Comparison of ENCODE assay signal across 33 mouse cellular contexts in the genomic region with DNA sequence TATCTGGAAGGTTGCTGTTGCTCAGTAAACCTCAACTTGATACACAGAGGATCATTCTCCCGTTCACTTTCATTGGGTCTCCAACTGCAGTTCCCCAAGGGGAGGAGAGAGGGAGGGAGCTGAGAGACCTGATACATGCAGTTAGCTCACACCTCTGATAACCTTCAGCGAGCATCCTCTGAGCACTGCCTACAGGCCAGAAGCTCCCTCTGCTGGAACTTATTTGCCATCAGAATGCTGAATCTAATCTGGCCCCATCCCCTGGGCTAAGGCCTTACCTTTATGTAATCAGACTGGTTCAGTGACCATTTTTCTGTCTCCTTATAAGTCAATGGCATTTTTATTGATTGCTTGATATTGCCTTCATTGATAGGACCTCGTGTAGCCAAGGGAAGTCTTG. TPM values are rescaled to one million over a fixed set of nuclear protein-coding genes. Genes with fewer than 3 reads are reported as not detected.
A peak's percentile ranks its signal among the peaks of the same experiment; 100 is the strongest.
DNase-seq lines count a peak whose midpoint lies in the region; ATAC-seq and TF ChIP-seq lines count a peak whose summit lies in the region.
"Had no signal": no experiment of that assay in that cellular context is flagged by ENCODE, and none has a peak within 500 bp of the region (broad histone marks: within the 10 kb centered on the region; RNA-seq: fewer than 3 reads in every experiment).

No protein-coding gene starts in this region.

- no peak overlapping the region for H3K4me2 ChIP-seq in kidney, postnatal 0 days (ENCODE audit: low read length)
- H3K4me2 ChIP-seq in kidney, embryonic 15.5 days, result no peak overlapping the region
- H3K4me2 ChIP-seq: embryonic facial prominence, embryonic 12.5 days; intestine, embryonic 15.5 days; limb, embryonic 12.5 days; liver, embryonic 15.5 days; lung, embryonic 15.5 days; midbrain, embryonic 13.5 days had no signal

- H3K27me3 ChIP-seq in kidney, postnatal 0 days (ENCODE audit: insufficient read depth, low read length), result no peaks in the 10 kb centered on the region
- no peaks in the 10 kb centered on the region for H3K27me3 ChIP-seq in kidney, embryonic 15.5 days
- H3K27me3 ChIP-seq in E14TG2a.4 (ENCODE audit: insufficient read depth, low read length), result peaks cover 2% of the 10 kb centered on the region
- H3K27me3 ChIP-seq: embryonic facial prominence, embryonic 12.5 days; intestine, embryonic 15.5 days; limb, embryonic 12.5 days; liver, embryonic 15.5 days; lung, embryonic 15.5 days; midbrain, embryonic 13.5 days had no signal

- peak; percentile 31; the same call in 1 of the 2 replicates for TF ChIP-seq CTCF in kidney, postnatal 0 days (IDR thresholded peaks at IDR 0.05; ENCODE audit: low read depth)
- TF ChIP-seq CTCF in E14TG2a.4 (conservative IDR thresholded peaks at IDR 0.05; ENCODE audit: low read length), result peak; percentile 25

- no peak overlapping the region for H3K27ac ChIP-seq in kidney, postnatal 0 days
- no peak overlapping the region for H3K27ac ChIP-seq in kidney, embryonic 15.5 days
- H3K27ac ChIP-seq: embryonic facial prominence, embryonic 12.5 days; forebrain, embryonic 10.5 days; hindbrain, embryonic 10.5 days; intestine, embryonic 15.5 days; limb, embryonic 12.5 days; liver, embryonic 15.5 days; lung, embryonic 15.5 days; midbrain, embryonic 13.5 days had no signal

- DNase-seq in cerebellum, postnatal 10 days, result peak; percentile 13 to 16
- no peak for DNase-seq in cerebellum, adult 11-12 months
- DNase-seq in kidney, postnatal 0 days (ENCODE audit: low spot score), result no peak
- peak; percentile 38 for DNase-seq in ZHBTc4 (ENCODE audit: low read depth, low spot score)
- DNase-seq in T-cell, adult 2 months (ENCODE audit: low spot score), result no peak
- DNase-seq: adrenal gland, postnatal 10 days; cerebellum, adult 8-10 months; cerebellum, postnatal 36 days; embryo, embryonic 11 days; heart, postnatal 14 days; kidney, adult 9 months; kidney, postnatal 36 days; lung, postnatal 36 days; retina, postnatal 1 day; right cerebral cortex, postnatal 14 days; thymus, adult 18-20 months; thymus, postnatal 36 days had no signal

- 53% methylated on average over 3 of the region's 3 CpGs for WGBS in kidney, postnatal 0 days
- WGBS in kidney, embryonic 15.5 days, result 55% methylated on average over 3 of the region's 3 CpGs

- H3K9me3 ChIP-seq in kidney, postnatal 0 days (replicated peaks; ENCODE audit: low read length), result no peaks in the 10 kb centered on the region
- no peaks in the 10 kb centered on the region for H3K9me3 ChIP-seq in kidney, embryonic 15.5 days (replicated peaks)
- H3K9me3 ChIP-seq in E14TG2a.4 (ENCODE audit: low read length), result peaks cover 4% of the 10 kb centered on the region; the same call in 1 of the 2 replicates
- H3K9me3 ChIP-seq: embryonic facial prominence, embryonic 12.5 days; intestine, embryonic 15.5 days; limb, embryonic 12.5 days; liver, embryonic 15.5 days; lung, embryonic 15.5 days; midbrain, embryonic 13.5 days had no signal

- H3K4me3 ChIP-seq in kidney, postnatal 0 days (replicated peaks; ENCODE audit: low read depth, low read length), result no peak overlapping the region
- no peak overlapping the region for H3K4me3 ChIP-seq in kidney, embryonic 15.5 days (replicated peaks)
- H3K4me3 ChIP-seq in E14TG2a.4 (replicated peaks; ENCODE audit: low read length), result no peak overlapping the region
- H3K4me3 ChIP-seq: embryonic facial prominence, embryonic 12.5 days; forebrain, embryonic 10.5 days; hindbrain, embryonic 10.5 days; intestine, embryonic 15.5 days; limb, embryonic 12.5 days; liver, embryonic 15.5 days; lung, embryonic 15.5 days; midbrain, embryonic 13.5 days had no signal

- ATAC-seq in kidney, postnatal 0 days (replicated peaks; ENCODE audit: low FRiP score, low read depth), result no peak
- no peak for ATAC-seq in kidney, embryonic 15.5 days (replicated peaks; ENCODE audit: low FRiP score)
- no peak for ATAC-seq in erythroblast, adult 5-6 weeks (replicated peaks; ENCODE audit: low FRiP score, poor library complexity, severe bottlenecking)
- ATAC-seq: forebrain, embryonic 16.5 days; hindbrain, embryonic 16.5 days; intestine, embryonic 15.5 days; midbrain, embryonic 13.5 days had no signal

- H3K36me3 ChIP-seq in kidney, postnatal 0 days (ENCODE audit: insufficient read depth, low read length), result no peaks in the 10 kb centered on the region
- H3K36me3 ChIP-seq in kidney, embryonic 15.5 days, result no peaks in the 10 kb centered on the region
- H3K36me3 ChIP-seq in E14TG2a.4 (ENCODE audit: insufficient read depth, low read length), result no peaks in the 10 kb centered on the region
- H3K36me3 ChIP-seq: embryonic facial prominence, embryonic 12.5 days; intestine, embryonic 15.5 days; liver, embryonic 15.5 days; lung, embryonic 15.5 days; midbrain, embryonic 13.5 days had no signal

- no peaks in the 10 kb centered on the region for H3K4me1 ChIP-seq in kidney, postnatal 0 days (replicated peaks; ENCODE audit: insufficient read depth, low read length)
- no peaks in the 10 kb centered on the region for H3K4me1 ChIP-seq in kidney, embryonic 15.5 days
- no peaks in the 10 kb centered on the region for H3K4me1 ChIP-seq in E14TG2a.4 (replicated peaks; ENCODE audit: low read depth, low read length)
- H3K4me1 ChIP-seq: embryonic facial prominence, embryonic 12.5 days; forebrain, embryonic 10.5 days; hindbrain, embryonic 10.5 days; intestine, embryonic 15.5 days; limb, embryonic 12.5 days; liver, embryonic 15.5 days; lung, embryonic 15.5 days; midbrain, embryonic 13.5 days had no signal

- no peak overlapping the region for H3K9ac ChIP-seq in kidney, postnatal 0 days (ENCODE audit: low read depth, low read length)
- no peak overlapping the region for H3K9ac ChIP-seq in kidney, embryonic 15.5 days
- H3K9ac ChIP-seq: embryonic facial prominence, embryonic 12.5 days; intestine, embryonic 15.5 days; limb, embryonic 12.5 days; liver, embryonic 15.5 days; lung, embryonic 15.5 days; midbrain, embryonic 13.5 days had no signal

RNA-seq across cellular contexts. Expression of a gene that starts 29.5 kb away (rescaled TPM):
- polyA plus RNA-seq in kidney, postnatal 0 days (2015; fragmentation: Nextera tagmentation; extraction: Ambion mirVana), result 0.74 and 0.75 TPM in 2 replicates
- polyA plus RNA-seq in kidney, embryonic 15.5 days (2015; fragmentation: Nextera tagmentation; extraction: Ambion mirVana), result 0.93 and 1.5 TPM in 2 replicates
- not detected in 2 replicates for total RNA-seq in erythroblast, adult 5-6 weeks (2015; ENCODE audit: low replicate concordance)
- total RNA-seq in erythroblast, adult 5-6 weeks (2017; ENCODE audit: low replicate concordance), result not detected in 2 replicates
- total RNA-seq: megakaryocyte, adult 5-6 weeks; monocyte, adult 5-6 weeks had no signal
- polyA plus RNA-seq: liver, adult 2 months had no signal

Comparison
In these comparisons a context has a peak if more than half of its experiments do, and no peak if none do; other contexts are left out.
1. DNase-seq: peak in cerebellum, postnatal 10 days (2 of 2) and ZHBTc4 (single experiment); none in cerebellum, adult 11-12 months (single experiment), kidney, postnatal 0 days (single experiment) and T-cell, adult 2 months (single experiment).